Mouse (Mus musculus): ENCODE measurements around the gene Cd33. TPM values are rescaled to one million over a fixed set of nuclear protein-coding genes. Genes with fewer than 3 reads are reported as not detected.

The Cd33 gene
- total and polyA plus RNA-seq, 2 experiments from 2014 or later: 2.0 TPM

- ATAC-seq: no peak
- Histone ChIP-seq H3K9me3 (ENCODE audit: low read length) (no peaks in the 10 kb centered on the region), H3K27ac (no peak overlapping the region), H3K4me3 (ENCODE audit: low read length) (no peak overlapping the region), H3K27me3 (ENCODE audit: insufficient read depth, low read length) (no peaks in the 10 kb centered on the region), H3K4me1 (ENCODE audit: insufficient read depth, low read length) (no peaks in the 10 kb centered on the region), H3K4me2 (ENCODE audit: low read depth, low read length) (no peak overlapping the region), H3K9ac (replicated peaks; ENCODE audit: low read length) (no peak overlapping the region), H3K36me3 (ENCODE audit: insufficient read depth, low read length) (no peaks in the 10 kb centered on the region)
- WGBS: 38% methylated on average over 5 of the region's 5 CpGs
- no peak for TF ChIP-seq CTCF (IDR thresholded peaks at IDR 0.05; ENCODE audit: low read depth)
- DNase-seq (ENCODE audit: low spot score): no peak
These were observed 3.4 kb upstream of the Cd33 start for GRCm38 (mm10) chr7:43547666-43548065.

DNA sequence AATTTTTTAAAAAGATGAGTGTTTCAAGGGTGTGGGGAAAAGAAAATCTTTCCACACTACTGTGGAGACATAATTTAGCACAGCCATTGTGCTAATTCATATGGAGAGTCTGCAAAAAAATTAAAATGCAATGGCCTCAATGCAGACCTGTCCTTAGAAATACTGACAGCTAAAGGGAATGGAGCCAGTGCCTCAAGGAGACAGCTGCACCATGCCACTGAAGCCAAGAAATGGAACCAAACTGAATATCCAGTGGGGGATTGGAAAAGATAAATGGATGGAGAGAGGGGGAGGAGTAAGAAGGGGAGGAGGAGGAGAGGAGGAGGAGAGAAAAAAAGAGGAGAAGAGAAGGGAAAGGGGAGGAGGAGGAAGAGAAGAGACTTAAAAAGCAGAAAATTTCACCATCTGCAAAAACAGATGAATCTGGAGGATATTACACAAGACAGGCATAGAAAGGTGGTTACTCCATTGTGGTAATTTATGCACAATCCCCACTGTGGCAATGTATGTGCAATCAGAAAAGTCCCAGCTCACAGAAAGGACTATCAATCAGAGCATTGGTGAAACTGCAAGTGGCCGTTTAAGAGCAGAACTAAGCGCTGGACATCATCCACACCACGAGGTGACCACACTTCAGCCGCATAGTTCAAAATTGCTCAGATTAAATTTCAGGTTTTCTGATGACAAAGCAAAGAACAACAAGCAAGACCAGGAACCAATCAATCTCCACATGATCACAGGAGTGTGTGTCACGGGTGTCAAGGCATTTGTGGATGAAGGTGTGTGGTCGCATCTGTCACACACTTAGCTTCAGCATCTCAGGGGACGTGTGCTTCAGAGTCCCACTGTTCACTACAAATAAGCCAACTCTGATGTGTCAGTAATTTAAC, 1.7 kb upstream of the Cd33 start:
- Histone ChIP-seq H3K36me3 (ENCODE audit: insufficient read depth, low read length) (no peaks in the 10 kb centered on the region), H3K27me3 (ENCODE audit: insufficient read depth, low read length) (no peaks in the 10 kb centered on the region), H3K4me2 (ENCODE audit: low read depth, low read length) (no peak overlapping the region), H3K27ac (no peak overlapping the region), H3K4me3 (ENCODE audit: low read length) (no peak overlapping the region), H3K9ac (replicated peaks; ENCODE audit: low read length) (no peak overlapping the region), H3K4me1 (ENCODE audit: insufficient read depth, low read length) (no peaks in the 10 kb centered on the region), H3K9me3 (ENCODE audit: low read length) (no peaks in the 10 kb centered on the region)
- ATAC-seq: no peak
- WGBS: 66% methylated on average over 7 of the region's 7 CpGs
- no peak for TF ChIP-seq CTCF (IDR thresholded peaks at IDR 0.05; ENCODE audit: low read depth)
- peak; percentile 8 for DNase-seq (ENCODE audit: low spot score)

DNA sequence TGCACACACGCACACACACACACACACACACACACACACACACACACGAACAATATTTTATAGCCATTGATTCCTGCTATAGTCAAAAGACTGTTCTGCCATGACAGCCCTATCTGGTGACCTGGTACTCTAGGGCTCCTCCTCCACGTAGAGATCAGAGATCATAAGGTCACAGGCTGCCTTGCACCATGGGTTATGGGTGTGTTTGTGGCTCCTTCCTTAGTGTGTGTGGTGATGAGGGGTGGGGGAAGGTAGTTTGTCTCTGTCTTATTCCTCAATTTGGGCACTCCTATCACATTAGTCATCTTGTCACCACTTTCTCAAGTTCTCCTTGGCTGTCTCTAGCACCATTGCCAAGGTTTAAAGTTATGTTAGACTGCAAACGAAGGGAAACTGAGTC, 5.7 kb downstream of the Cd33 start:
- H3K9me3 ChIP-seq (ENCODE audit: low read length): no peaks in the 10 kb centered on the region
- no peak overlapping the region for H3K9ac ChIP-seq (replicated peaks; ENCODE audit: low read length)
- 72% methylated on average over 4 of the region's 4 CpGs for WGBS
- H3K4me3 ChIP-seq (ENCODE audit: low read length): no peak overlapping the region
- H3K4me1 ChIP-seq (ENCODE audit: insufficient read depth, low read length): no peaks in the 10 kb centered on the region
- TF ChIP-seq CTCF (IDR thresholded peaks at IDR 0.05; ENCODE audit: low read depth): no peak
- DNase-seq (ENCODE audit: low spot score) (no peak), ATAC-seq (no peak)
- H3K27me3 ChIP-seq (ENCODE audit: insufficient read depth, low read length): no peaks in the 10 kb centered on the region
- H3K27ac ChIP-seq: no peak overlapping the region
- no peak overlapping the region for H3K4me2 ChIP-seq (ENCODE audit: low read depth, low read length)
- no peaks in the 10 kb centered on the region for H3K36me3 ChIP-seq (ENCODE audit: insufficient read depth, low read length)

GRCm38 (mm10) chr7:43532936-43533505, 11.2 kb downstream of the Cd33 start:
- WGBS: 89% methylated on average over 9 of the region's 9 CpGs
- H3K9me3 ChIP-seq (ENCODE audit: low read length): no peaks in the 10 kb centered on the region

GRCm38 (mm10) chr7:43530216-43530785, 13.9 kb downstream of the Cd33 start:
- no peak for ATAC-seq
- Histone ChIP-seq H3K36me3 (ENCODE audit: insufficient read depth, low read length) (no peaks in the 10 kb centered on the region), H3K4me3 (ENCODE audit: low read length) (no peak overlapping the region), H3K9ac (replicated peaks; ENCODE audit: low read length) (no peak overlapping the region), H3K27me3 (ENCODE audit: insufficient read depth, low read length) (no peaks in the 10 kb centered on the region), H3K4me2 (ENCODE audit: low read depth, low read length) (no peak overlapping the region), H3K4me1 (ENCODE audit: insufficient read depth, low read length) (no peaks in the 10 kb centered on the region), H3K27ac (no peak overlapping the region), H3K9me3 (ENCODE audit: low read length) (no peaks in the 10 kb centered on the region)
- DNase-seq (ENCODE audit: low spot score): no peak
- no peak for TF ChIP-seq CTCF (IDR thresholded peaks at IDR 0.05; ENCODE audit: low read depth)
- 68% methylated on average over 8 of the region's 8 CpGs for WGBS

More at GRCm38 (mm10) chr7:43532936-43533505, 11.2 kb downstream of the Cd33 start:
- H3K27ac ChIP-seq: no peak overlapping the region
- H3K36me3 ChIP-seq (ENCODE audit: insufficient read depth, low read length): no peaks in the 10 kb centered on the region
- DNase-seq (ENCODE audit: low spot score): no peak
- H3K27me3 ChIP-seq (ENCODE audit: insufficient read depth, low read length): no peaks in the 10 kb centered on the region
- H3K4me2 ChIP-seq (ENCODE audit: low read depth, low read length): no peak overlapping the region
- no peak overlapping the region for H3K4me3 ChIP-seq (ENCODE audit: low read length)
- TF ChIP-seq CTCF (IDR thresholded peaks at IDR 0.05; ENCODE audit: low read depth): no peak
- H3K9ac ChIP-seq (replicated peaks; ENCODE audit: low read length): no peak overlapping the region
- no peak for ATAC-seq
- no peaks in the 10 kb centered on the region for H3K4me1 ChIP-seq (ENCODE audit: insufficient read depth, low read length)

DNA sequence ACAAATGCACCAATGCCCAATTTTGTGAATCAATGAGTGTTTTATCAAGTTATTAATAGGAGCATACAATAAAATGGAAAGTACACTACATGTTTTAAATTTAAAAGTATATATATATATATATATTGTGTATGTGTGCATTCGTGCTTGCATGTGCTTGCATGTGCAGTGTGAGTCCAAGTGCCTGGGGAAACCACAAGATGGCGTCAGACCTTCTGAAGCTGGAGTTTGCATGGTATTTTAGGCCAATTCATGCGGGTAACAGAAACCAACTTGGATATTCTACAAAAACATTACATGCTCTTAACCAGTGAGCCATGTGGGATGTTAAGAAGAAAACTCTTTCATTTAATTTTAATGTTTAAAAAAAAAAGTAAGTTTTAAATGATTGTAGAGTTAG, 18.9 kb downstream of the Cd33 start:
- DNase-seq (ENCODE audit: low spot score) (no peak), ATAC-seq (no peak)
- no peak; the same call in 1 of the 2 replicates for TF ChIP-seq CTCF (IDR thresholded peaks at IDR 0.05; ENCODE audit: low read depth)
- no peaks in the 10 kb centered on the region for H3K36me3 ChIP-seq (ENCODE audit: insufficient read depth, low read length)
- no peaks in the 10 kb centered on the region for H3K4me1 ChIP-seq (ENCODE audit: insufficient read depth, low read length)
- H3K9ac ChIP-seq (replicated peaks; ENCODE audit: low read length): no peak overlapping the region
- no peaks in the 10 kb centered on the region for H3K27me3 ChIP-seq (ENCODE audit: insufficient read depth, low read length)
- H3K27ac ChIP-seq: no peak overlapping the region
- H3K4me3 ChIP-seq (ENCODE audit: low read length): no peak overlapping the region
- H3K4me2 ChIP-seq (ENCODE audit: low read depth, low read length): no peak overlapping the region
- WGBS: 53% methylated on average over 3 of the region's 3 CpGs
- H3K9me3 ChIP-seq (ENCODE audit: low read length): no peaks in the 10 kb centered on the region

Measured in hindbrain, postnatal 0 days (tissue).